In genomic region chr7:108949301-108949700, GRCm38 (mm10) we compare ENCODE assay signal across 30 mouse cellular contexts. TPM values are rescaled to one million over a fixed set of nuclear protein-coding genes. Genes with fewer than 3 reads are reported as not detected.
A peak's percentile ranks its signal among the peaks of the same experiment; 100 is the strongest.
DNase-seq lines count a peak whose midpoint lies in the region; ATAC-seq lines count a peak whose summit lies in the region.
"Had no signal": no experiment of that assay in that cellular context is flagged by ENCODE, and none has a peak within 500 bp of the region (broad histone marks: within the 10 kb centered on the region; RNA-seq: fewer than 3 reads in every experiment).

No protein-coding gene starts in this region.

- WGBS in neural tube, embryonic 13.5 days, result 44% methylated on average over 2 of the region's 2 CpGs
- 29% methylated on average over 2 of the region's 2 CpGs for WGBS in forebrain, embryonic 14.5 days

- peaks cover 43% of the 10 kb centered on the region for H3K27me3 ChIP-seq in neural tube, embryonic 13.5 days
- peaks cover 32% of the 10 kb centered on the region for H3K27me3 ChIP-seq in forebrain, embryonic 14.5 days (replicated peaks; ENCODE audit: control insufficient read depth, insufficient read depth, low read length)

- no peak for DNase-seq in neural tube, embryonic 10.5 days (ENCODE audit: extremely low spot score, low spot score)
- DNase-seq in ES-CJ7 (ENCODE audit: low read depth, low spot score) (peak; percentile 57), R1 (ENCODE audit: low read depth, low spot score) (peak; percentile 29)
- peak; percentile 67 for DNase-seq in retina, postnatal 7 days (ENCODE audit: low read depth, low spot score)
- DNase-seq in forebrain, embryonic 14.5 days (ENCODE audit: low spot score), result no peak
- DNase-seq: adrenal gland, adult 2 months; adrenal gland, postnatal 14 days; cerebellum, adult 11 months; cerebellum, adult 2 months; cerebellum, adult 9-11 months; cerebellum, postnatal 25 days; embryo, embryonic 11 days; gastrocnemius, adult 2 months; gastrocnemius, postnatal 14 days; heart, adult 11 months; heart, postnatal 36 days had no signal

- H3K9me3 ChIP-seq in neural tube, embryonic 13.5 days, result no peaks in the 10 kb centered on the region
- H3K9me3 ChIP-seq in forebrain, embryonic 14.5 days (replicated peaks; ENCODE audit: control insufficient read depth, low read length), result no peaks in the 10 kb centered on the region
- H3K9me3 ChIP-seq: embryonic facial prominence, embryonic 10.5 days; embryonic facial prominence, embryonic 13.5 days; forebrain, embryonic 12.5 days; hindbrain, embryonic 10.5 days; hindbrain, embryonic 13.5 days had no signal

- no peak overlapping the region for H3K27ac ChIP-seq in neural tube, embryonic 13.5 days (replicated peaks)
- no peak overlapping the region for H3K27ac ChIP-seq in forebrain, embryonic 14.5 days (ENCODE audit: low read depth, low read length)
- H3K27ac ChIP-seq: embryonic facial prominence, embryonic 10.5 days; embryonic facial prominence, embryonic 13.5 days; forebrain, embryonic 12.5 days; gastrocnemius, adult 2 months; hindbrain, embryonic 10.5 days had no signal

- peaks cover 26% of the 10 kb centered on the region for H3K4me1 ChIP-seq in neural tube, embryonic 13.5 days (replicated peaks)
- no peaks in the 10 kb centered on the region for H3K4me1 ChIP-seq in forebrain, embryonic 14.5 days (ENCODE audit: control insufficient read depth, insufficient read depth, low read length)

- no peak overlapping the region for H3K9ac ChIP-seq in neural tube, embryonic 13.5 days
- H3K9ac ChIP-seq in forebrain, embryonic 14.5 days (ENCODE audit: low read length), result no peak overlapping the region
- H3K9ac ChIP-seq: embryonic facial prominence, embryonic 13.5 days; forebrain, embryonic 12.5 days; hindbrain, embryonic 13.5 days had no signal

- peaks cover 22% of the 10 kb centered on the region for H3K36me3 ChIP-seq in neural tube, embryonic 13.5 days
- H3K36me3 ChIP-seq in forebrain, embryonic 14.5 days (ENCODE audit: control insufficient read depth, insufficient read depth, low read length), result peaks cover 13% of the 10 kb centered on the region

- H3K4me3 ChIP-seq in neural tube, embryonic 13.5 days, result no peak overlapping the region
- no peak overlapping the region for H3K4me3 ChIP-seq in forebrain, embryonic 14.5 days (ENCODE audit: low read depth, low read length)
- H3K4me3 ChIP-seq: erythroblast, embryonic 14.5 days; gastrocnemius, adult 2 months had no signal

- no peak for ATAC-seq in neural tube, embryonic 13.5 days (ENCODE audit: low read depth)
- no peak for ATAC-seq in forebrain, embryonic 14.5 days

- peak overlapping the region; percentile 87; the same call in 1 of the 2 replicates for H3K4me2 ChIP-seq in neural tube, embryonic 13.5 days
- no peak overlapping the region for H3K4me2 ChIP-seq in forebrain, embryonic 14.5 days (ENCODE audit: low read length)
- H3K4me2 ChIP-seq: heart, embryonic 11.5 days had no signal

RNA-seq across cellular contexts. Expression of gene Tub, which starts 0.8 kb away (rescaled TPM):
- 32.6 and 39.3 TPM in 2 replicates for polyA plus RNA-seq in neural tube, embryonic 13.5 days (2015; fragmentation: Nextera tagmentation; extraction: Ambion mirVana)
- 28.6 and 35.1 TPM in 2 replicates for polyA plus RNA-seq in forebrain, embryonic 14.5 days (2014; fragmentation: Nextera tagmentation; extraction: Ambion mirVana)
- polyA plus RNA-seq: erythroblast, embryonic 14.5 days had no signal

RNA-seq across cellular contexts. Expression of gene Eif3f, which starts 15.1 kb away (rescaled TPM):
- 69.4 and 79.7 TPM in 2 replicates for polyA plus RNA-seq in neural tube, embryonic 13.5 days (2015; fragmentation: Nextera tagmentation; extraction: Ambion mirVana)
- 70.8 and 91.0 TPM in 2 replicates for polyA plus RNA-seq in forebrain, embryonic 14.5 days (2014; fragmentation: Nextera tagmentation; extraction: Ambion mirVana)

RNA-seq across cellular contexts. Expression of gene Nlrp10, which starts 19.3 kb away (rescaled TPM):
- not detected in 2 replicates for polyA plus RNA-seq in neural tube, embryonic 13.5 days (2015; fragmentation: Nextera tagmentation; extraction: Ambion mirVana)
- not detected in 2 replicates for polyA plus RNA-seq in forebrain, embryonic 14.5 days (2014; fragmentation: Nextera tagmentation; extraction: Ambion mirVana)
- polyA plus RNA-seq: erythroblast, embryonic 14.5 days; forebrain, embryonic 12.5 days; forebrain, embryonic 16.5 days; hindbrain, embryonic 10.5 days had no signal

RNA-seq across cellular contexts. Expression of gene Olfr519, which starts 55.1 kb away (rescaled TPM):
- not detected in 2 replicates for polyA plus RNA-seq in neural tube, embryonic 13.5 days (2015; fragmentation: Nextera tagmentation; extraction: Ambion mirVana)
- not detected in 2 replicates for polyA plus RNA-seq in forebrain, embryonic 14.5 days (2014; fragmentation: Nextera tagmentation; extraction: Ambion mirVana)
- polyA plus RNA-seq: adrenal gland, adult 2 months; C2C12; CD4-positive, CD25-positive, alpha-beta regulatory T cell, adult 4 months; cerebellum, adult 2 months; embryonic facial prominence, embryonic 10.5 days; embryonic facial prominence, embryonic 13.5 days; erythroblast, embryonic 14.5 days; forebrain, embryonic 12.5 days; forebrain, embryonic 16.5 days; heart, embryonic 11.5 days; heart, embryonic 14.5 days; heart, postnatal 0 days; hindbrain, embryonic 10.5 days; hindbrain, embryonic 13.5 days; hindbrain, embryonic 16.5 days had no signal

Comparison
In these comparisons a context has a peak if more than half of its experiments do, and no peak if none do; other contexts are left out.
1. DNase-seq: peak in ES-CJ7 (single experiment), R1 (single experiment) and retina, postnatal 7 days (single experiment); none in neural tube, embryonic 10.5 days (single experiment) and forebrain, embryonic 14.5 days (single experiment).